Mouse (Mus musculus) liver, embryonic 14.5 days (tissue): ENCODE measurements around the gene Lipk.

Source experiments
- CTCF ChIP-seq: IDR thresholded peaks from 2 replicates; pipeline ENCODE4 v1.5.1; 2016; ENCODE audit warnings: antibody characterized with exemption, low read depth, control low read depth
- EP300 ChIP-seq: IDR thresholded peaks from 2 replicates; pipeline ENCODE4 v1.6.1; 2016; ENCODE audit warnings: antibody characterized with exemption, low read depth

- TF ChIP-seq CTCF (no peak), EP300 (no peak)
Observed at GRCm38 (mm10) chr19:34095381-34095780, 87.3 kb downstream of the Lipk start.
